Mouse (Mus musculus): Measurements from ENCODE around the gene Barhl2. TPM values are rescaled to one million over a fixed set of nuclear protein-coding genes. Genes with fewer than 3 reads are reported as not detected.

Gene Barhl2
- total and polyA plus RNA-seq, 3 experiments = not detected

- DNase-seq (ENCODE audit: extremely low read depth) = no peak
- Histone ChIP-seq H3K4me2 (ENCODE audit: insufficient read depth, low read depth, poor library complexity, severe bottlenecking) (no peak overlapping the region), H3K79me2 (replicated peaks; ENCODE audit: control insufficient read depth, extremely low read depth, insufficient read depth, poor library complexity, severe bottlenecking) (no peaks in the 10 kb centered on the region), H3K27me3 (replicated peaks) (no peaks in the 10 kb centered on the region), H3K4me1 (ENCODE audit: control insufficient read depth in 1 of 2, insufficient read depth in 2 of 2) (no peaks in the 10 kb centered on the region), H3K27ac (ENCODE audit: insufficient read depth, low read depth) (no peak overlapping the region), H3K36me3 (replicated peaks in 1 of 2; ENCODE audit: control insufficient read depth in 1 of 2, insufficient read depth in 1 of 2, low read length in 1 of 2) (no peaks in the 10 kb centered on the region), H3K4me3 (replicated peaks in 1 of 3; ENCODE audit: low read depth in 2 of 3, low read length in 2 of 3, poor library complexity in 1 of 3) (no peak overlapping the region), H3K9ac (ENCODE audit: insufficient read depth, low read depth) (no peak overlapping the region), H3K9me3 (replicated peaks; ENCODE audit: low read length) (peaks cover 28% of the 10 kb centered on the region)
- TF ChIP-seq GABPA (IDR thresholded peaks at IDR 0.05; ENCODE audit: insufficient replicate concordance, low read depth, low read length) = no peak
- TF ChIP-seq TCF12 (IDR thresholded peaks at IDR 0.05; ENCODE audit: low read depth, low read length) = no peak
- TF ChIP-seq SMC3 (IDR thresholded peaks at IDR 0.05; ENCODE audit: low read depth, low read length) = no peak
- no peak for TF ChIP-seq NRF1 (IDR thresholded peaks at IDR 0.05; ENCODE audit: low read depth, low read length)
- TF ChIP-seq MAFK (IDR thresholded peaks at IDR 0.05; ENCODE audit: insufficient replicate concordance, low read length) = no peak
- no peak for TF ChIP-seq NELFE (IDR thresholded peaks at IDR 0.05; ENCODE audit: low read depth, low read length)
- no peak for TF ChIP-seq POLR2A (IDR thresholded peaks at IDR 0.05; ENCODE audit: low read depth, low read length)
- in situ Hi-C loops (cut with MboI; ENCODE audit: low pct_ligation_motif_present, low pct_unique_long_range_greater_than_20kb, low sequenced_read_pairs) = loop anchor here (25.0 kb wide), 1 partner anchor 329 kb away; no protein-coding TSS in a partner anchor
- dilution Hi-C loops (cut with MboI; ENCODE audit: extremely low pct_ligation_motif_present, extremely low pct_unique_long_range_greater_than_20kb, low sequenced_read_pairs) = no loop called here
These were observed 632 bp upstream of the Barhl2 start for GRCm38 (mm10) chr5:106458477-106459119.

- no peak for DNase-seq (ENCODE audit: extremely low read depth)
- no peaks in the 10 kb centered on the region for H3K36me3 ChIP-seq (replicated peaks in 1 of 2; ENCODE audit: control insufficient read depth in 1 of 2, insufficient read depth in 1 of 2, low read length in 1 of 2)
- H3K79me2 ChIP-seq (replicated peaks; ENCODE audit: control insufficient read depth, extremely low read depth, insufficient read depth, poor library complexity, severe bottlenecking) = no peaks in the 10 kb centered on the region
- H3K9me3 ChIP-seq (replicated peaks; ENCODE audit: low read length) = peaks cover 28% of the 10 kb centered on the region
- H3K27ac ChIP-seq (ENCODE audit: insufficient read depth, low read depth) = no peak overlapping the region
- no peak overlapping the region for H3K4me2 ChIP-seq (ENCODE audit: insufficient read depth, low read depth, poor library complexity, severe bottlenecking)
- H3K4me1 ChIP-seq (ENCODE audit: control insufficient read depth in 1 of 2, insufficient read depth in 2 of 2) = no peaks in the 10 kb centered on the region
- in situ Hi-C loops (cut with MboI; ENCODE audit: low pct_ligation_motif_present, low pct_unique_long_range_greater_than_20kb, low sequenced_read_pairs) = loop anchor here (25.0 kb wide), 1 partner anchor 330 kb away; no protein-coding TSS in a partner anchor
- TF ChIP-seq E2F4 (IDR thresholded peaks at IDR 0.05; ENCODE audit: insufficient replicate concordance, low read depth, low read length) = no peak
- TF ChIP-seq USF1 (IDR thresholded peaks at IDR 0.05; ENCODE audit: low read depth, low read length) = no peak
- TF ChIP-seq ZC3H11A (IDR thresholded peaks at IDR 0.05; ENCODE audit: low read depth, low read length) = no peak
- TF ChIP-seq SMC3 (IDR thresholded peaks at IDR 0.05; ENCODE audit: low read depth, low read length) = no peak
- TF ChIP-seq MXI1 (IDR thresholded peaks at IDR 0.05; ENCODE audit: low read depth, low read length) = no peak
- no peak for TF ChIP-seq ELF1 (IDR thresholded peaks at IDR 0.05; ENCODE audit: low read depth, low read length)
- H3K9ac ChIP-seq (ENCODE audit: insufficient read depth, low read depth) = no peak overlapping the region
- H3K27me3 ChIP-seq (replicated peaks) = no peaks in the 10 kb centered on the region
- no peak overlapping the region for H3K4me3 ChIP-seq (replicated peaks in 1 of 3; ENCODE audit: low read depth in 2 of 3, low read length in 2 of 3, poor library complexity in 1 of 3)
- dilution Hi-C loops (cut with MboI; ENCODE audit: extremely low pct_ligation_motif_present, extremely low pct_unique_long_range_greater_than_20kb, low sequenced_read_pairs) = no loop called here
These were observed 648 bp downstream of the Barhl2 start for GRCm38 (mm10) chr5:106457111-106457925.
